Mouse (Mus musculus): ENCODE results near the gene Azin2. TPM values are rescaled to one million over a fixed set of nuclear protein-coding genes. Genes with fewer than 3 reads are reported as not detected.

Gene Azin2
- total and polyA plus RNA-seq, 3 experiments, result 0.91 to 2.4 (median 1.7) TPM

DNA sequence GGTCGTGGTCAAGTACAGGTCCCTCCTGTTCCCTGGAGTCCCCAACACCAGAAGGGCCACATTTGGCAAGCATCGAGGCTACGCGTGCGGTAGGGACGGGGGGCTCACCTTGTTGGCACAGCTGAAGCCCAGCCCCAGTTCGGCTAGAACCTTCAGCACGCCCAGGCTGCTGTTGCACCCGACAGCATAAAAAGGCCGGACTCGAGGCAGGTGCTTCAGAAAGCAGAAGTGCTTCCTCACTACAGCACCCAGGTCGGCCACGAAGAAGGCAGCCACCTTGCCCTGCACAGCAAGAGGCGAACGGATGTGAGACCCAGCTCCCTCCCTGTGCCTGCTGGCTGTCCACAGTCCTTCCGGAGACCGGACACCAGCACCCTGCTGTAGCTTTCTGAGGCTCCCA is 2.6 kb downstream of the Azin2 start:
- peak; percentile 45 for DNase-seq (ENCODE audit: extremely low read depth)
- in situ Hi-C loops (cut with MboI; ENCODE audit: low pct_ligation_motif_present, low pct_unique_long_range_greater_than_20kb, low sequenced_read_pairs) (no loop called here), dilution Hi-C loops (cut with MboI; ENCODE audit: extremely low pct_ligation_motif_present, extremely low pct_unique_long_range_greater_than_20kb, low sequenced_read_pairs) (no loop called here)
- H3K27ac ChIP-seq (ENCODE audit: insufficient read depth, low read depth), result no peak overlapping the region
- H3K27me3 ChIP-seq (replicated peaks), result peaks cover 43% of the 10 kb centered on the region
- no peaks in the 10 kb centered on the region for H3K79me2 ChIP-seq (replicated peaks; ENCODE audit: control insufficient read depth, extremely low read depth, insufficient read depth, poor library complexity, severe bottlenecking)
- no peak overlapping the region for H3K9ac ChIP-seq (ENCODE audit: insufficient read depth, low read depth)
- no peaks in the 10 kb centered on the region for H3K36me3 ChIP-seq (replicated peaks in 1 of 2; ENCODE audit: control insufficient read depth in 1 of 2, insufficient read depth in 1 of 2, low read length in 1 of 2)
- H3K4me2 ChIP-seq (ENCODE audit: insufficient read depth, low read depth, poor library complexity, severe bottlenecking), result no peak overlapping the region
- H3K4me1 ChIP-seq (ENCODE audit: control insufficient read depth in 1 of 2, insufficient read depth in 2 of 2), result peaks cover 8 to 16% of the 10 kb centered on the region in 2 experiments
- no peak for TF ChIP-seq MYC (IDR thresholded peaks at IDR 0.05; ENCODE audit: low read depth, low read length)
- TF ChIP-seq SMC3 (IDR thresholded peaks at IDR 0.05; ENCODE audit: low read depth, low read length), result no peak
- 0 out of 2 replicates have a peak, but pooled peaks have one; percentile 43 for TF ChIP-seq TCF12 (IDR thresholded peaks at IDR 0.05; ENCODE audit: low read depth, low read length)
- 0 out of 2 replicates have a peak, but pooled peaks have one; percentile 13 for TF ChIP-seq IRF4 (IDR thresholded peaks at IDR 0.05; ENCODE audit: low read depth, low read length)
- TF ChIP-seq MAX (IDR thresholded peaks at IDR 0.05; ENCODE audit: low read length), result 0 out of 2 replicates have a peak, but pooled peaks have one; percentile 28
- TF ChIP-seq POLR2A (IDR thresholded peaks at IDR 0.05; ENCODE audit: low read depth, low read length), result 0 out of 2 replicates have a peak, but pooled peaks have one; percentile 25
- peak; percentile 67 for TF ChIP-seq HCFC1 (IDR thresholded peaks at IDR 0.05; ENCODE audit: low read depth, low read length)
- no peaks in the 10 kb centered on the region for H3K9me3 ChIP-seq (replicated peaks; ENCODE audit: low read length)
- H3K4me3 ChIP-seq (replicated peaks in 1 of 3; ENCODE audit: low read depth in 2 of 3, low read length in 2 of 3, poor library complexity in 1 of 3), result no peak overlapping the region

DNA sequence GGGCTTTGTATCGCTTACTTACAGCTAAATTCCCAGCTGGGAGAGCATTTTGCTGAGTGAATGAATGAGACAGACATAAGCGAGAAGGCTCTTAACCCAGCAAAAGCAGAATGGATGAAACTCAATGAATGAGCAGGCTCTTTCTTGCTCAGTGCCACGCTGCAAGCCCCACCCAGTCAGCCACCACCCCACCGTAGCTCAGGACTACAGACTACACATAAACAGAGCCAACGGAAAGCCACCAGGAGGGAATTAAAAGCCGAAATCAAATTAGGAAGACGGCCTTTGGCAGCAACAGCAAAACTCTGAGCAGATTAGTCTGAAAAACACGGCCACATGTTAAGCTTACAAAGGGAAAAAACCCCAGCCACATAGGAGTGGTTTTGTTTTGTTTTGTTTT is 3.4 kb downstream of the Azin2 start:
- no peak overlapping the region for H3K4me2 ChIP-seq (ENCODE audit: insufficient read depth, low read depth, poor library complexity, severe bottlenecking)
- peaks cover 36% of the 10 kb centered on the region for H3K27me3 ChIP-seq (replicated peaks)
- in situ Hi-C loops (cut with MboI; ENCODE audit: low pct_ligation_motif_present, low pct_unique_long_range_greater_than_20kb, low sequenced_read_pairs) (no loop called here), dilution Hi-C loops (cut with MboI; ENCODE audit: extremely low pct_ligation_motif_present, extremely low pct_unique_long_range_greater_than_20kb, low sequenced_read_pairs) (no loop called here)
- H3K79me2 ChIP-seq (replicated peaks; ENCODE audit: control insufficient read depth, extremely low read depth, insufficient read depth, poor library complexity, severe bottlenecking), result no peaks in the 10 kb centered on the region
- H3K9ac ChIP-seq (ENCODE audit: insufficient read depth, low read depth), result no peak overlapping the region
- H3K4me3 ChIP-seq (replicated peaks in 1 of 3; ENCODE audit: low read depth in 2 of 3, low read length in 2 of 3, poor library complexity in 1 of 3), result no peak overlapping the region
- no peak overlapping the region for H3K27ac ChIP-seq (ENCODE audit: insufficient read depth, low read depth)
- H3K36me3 ChIP-seq (replicated peaks in 1 of 2; ENCODE audit: control insufficient read depth in 1 of 2, insufficient read depth in 1 of 2, low read length in 1 of 2), result no peaks in the 10 kb centered on the region
- no peaks in the 10 kb centered on the region for H3K9me3 ChIP-seq (replicated peaks; ENCODE audit: low read length)
- no peak for DNase-seq (ENCODE audit: extremely low read depth)
- peaks cover 8 to 16% of the 10 kb centered on the region in 2 experiments for H3K4me1 ChIP-seq (ENCODE audit: control insufficient read depth in 1 of 2, insufficient read depth in 2 of 2)
- TF ChIP-seq USF2 (conservative IDR thresholded peaks at IDR 0.05; ENCODE audit: low read depth, low read length) (no peak), MAX (IDR thresholded peaks at IDR 0.05; ENCODE audit: low read length) (no peak), POLR2AphosphoS2 (IDR thresholded peaks at IDR 0.05; ENCODE audit: low read depth, low read length) (no peak), MAZ (IDR thresholded peaks at IDR 0.05; ENCODE audit: low read depth, low read length) (no peak), CHD2 (IDR thresholded peaks at IDR 0.05; ENCODE audit: low read length) (no peak)

DNA sequence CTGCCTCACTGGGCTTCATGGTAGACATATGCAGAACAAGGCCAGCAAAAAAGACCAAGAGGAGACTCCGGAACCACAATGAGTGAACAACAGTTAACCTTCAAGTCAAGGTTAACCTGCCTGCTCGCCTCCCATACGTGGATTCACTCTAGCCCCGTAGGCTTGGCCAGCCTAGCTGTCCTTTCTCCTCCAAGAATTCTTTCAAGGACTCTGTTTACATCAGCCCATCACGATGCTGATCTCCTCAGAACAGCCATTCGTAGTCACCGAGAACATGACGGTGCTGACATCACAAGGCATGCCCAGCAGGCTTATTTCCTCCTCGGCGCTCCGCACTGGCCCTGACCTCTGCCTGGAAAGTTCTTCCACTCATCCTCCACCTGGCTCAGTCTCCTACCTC is 4.1 kb downstream of the Azin2 start:
- H3K4me1 ChIP-seq (ENCODE audit: control insufficient read depth in 1 of 2, insufficient read depth in 2 of 2), result peaks cover 8 to 16% of the 10 kb centered on the region in 2 experiments
- no peaks in the 10 kb centered on the region for H3K36me3 ChIP-seq (replicated peaks in 1 of 2; ENCODE audit: control insufficient read depth in 1 of 2, insufficient read depth in 1 of 2, low read length in 1 of 2)
- dilution Hi-C loops (cut with MboI; ENCODE audit: extremely low pct_ligation_motif_present, extremely low pct_unique_long_range_greater_than_20kb, low sequenced_read_pairs) (no loop called here), in situ Hi-C loops (cut with MboI; ENCODE audit: low pct_ligation_motif_present, low pct_unique_long_range_greater_than_20kb, low sequenced_read_pairs) (no loop called here)
- TF ChIP-seq PAX5 (IDR thresholded peaks at IDR 0.05; ENCODE audit: low read length) (no peak), CTCF (conservative IDR thresholded peaks at IDR 0.05 in 1 of 2, IDR thresholded peaks at IDR 0.05 in 1 of 2; ENCODE audit: low read depth in 2 of 2, low read length in 2 of 2) (no peak), MAFK (IDR thresholded peaks at IDR 0.05; ENCODE audit: insufficient replicate concordance, low read length) (no peak)
- no peak overlapping the region for H3K4me2 ChIP-seq (ENCODE audit: insufficient read depth, low read depth, poor library complexity, severe bottlenecking)
- H3K27me3 ChIP-seq (replicated peaks), result peaks cover 34% of the 10 kb centered on the region
- H3K9ac ChIP-seq (ENCODE audit: insufficient read depth, low read depth), result no peak overlapping the region
- no peaks in the 10 kb centered on the region for H3K9me3 ChIP-seq (replicated peaks; ENCODE audit: low read length)
- H3K4me3 ChIP-seq (replicated peaks in 1 of 3; ENCODE audit: low read depth in 2 of 3, low read length in 2 of 3, poor library complexity in 1 of 3), result no peak overlapping the region
- H3K27ac ChIP-seq (ENCODE audit: insufficient read depth, low read depth), result no peak overlapping the region
- no peaks in the 10 kb centered on the region for H3K79me2 ChIP-seq (replicated peaks; ENCODE audit: control insufficient read depth, extremely low read depth, insufficient read depth, poor library complexity, severe bottlenecking)
- no peak for DNase-seq (ENCODE audit: extremely low read depth)
